Mouse (Mus musculus): ENCODE measurements around the gene Clptm1.
"Not testable (repeated sequence)": the region's sequence is repeated elsewhere in the genome, so short reads cannot be mapped to it uniquely, and the experiment has no call there.

Gene Clptm1

GRCm38 (mm10) chr7:19691873-19692865, 27.3 kb upstream of the Clptm1 start, which contains the start of gene Apoc1:
Gene Apoc1, minus strand, starts transcription at chr7:19692660.
- DNase-seq (ENCODE audit: low spot score in 2 of 2): no peak

- DNase-seq (ENCODE audit: low spot score in 2 of 2): no peak
Observed at GRCm38 (mm10) chr7:19691434-19691833, 26.6 kb upstream of the Clptm1 start.

- DNase-seq (ENCODE audit: low spot score in 2 of 2): no peak
Observed at GRCm38 (mm10) chr7:19690845-19691244, 26.0 kb upstream of the Clptm1 start.

GRCm38 (mm10) chr7:19688611-19689010, 23.8 kb upstream of the Clptm1 start:
- DNase-seq (ENCODE audit: low spot score in 2 of 2): no peak

- no peak for DNase-seq (ENCODE audit: low spot score in 2 of 2)
Observed at GRCm38 (mm10) chr7:19688101-19688500, 23.3 kb upstream of the Clptm1 start.

- not testable (repeated sequence) for DNase-seq (ENCODE audit: low spot score in 2 of 2)
Observed at GRCm38 (mm10) chr7:19686927-19687583, 22.2 kb upstream of the Clptm1 start.

GRCm38 (mm10) chr7:19686521-19686920, 21.7 kb upstream of the Clptm1 start:
- DNase-seq (ENCODE audit: low spot score in 2 of 2): no peak

- no peak for DNase-seq (ENCODE audit: low spot score in 2 of 2)
Observed at GRCm38 (mm10) chr7:19685374-19685773, 20.5 kb upstream of the Clptm1 start.

GRCm38 (mm10) chr7:19683771-19684201, 19.0 kb upstream of the Clptm1 start:
- no peak for DNase-seq (ENCODE audit: low spot score in 2 of 2)

- no peak for DNase-seq (ENCODE audit: low spot score in 2 of 2)
Observed at GRCm38 (mm10) chr7:19682979-19683378, 18.1 kb upstream of the Clptm1 start.

- DNase-seq (ENCODE audit: low spot score in 2 of 2): no peak
Observed at GRCm38 (mm10) chr7:19681202-19681694, 16.4 kb upstream of the Clptm1 start, which contains the start of the genes Gm44805 and Apoc4. Gene Gm44805, minus strand, starts transcription at chr7:19681423. Gene Apoc4, minus strand, starts transcription at chr7:19681479.

- no peak for DNase-seq (ENCODE audit: low spot score in 2 of 2)
Observed at GRCm38 (mm10) chr7:19680702-19681101, 15.9 kb upstream of the Clptm1 start.

GRCm38 (mm10) chr7:19678901-19679300, 14.1 kb upstream of the Clptm1 start:
- DNase-seq (ENCODE audit: low spot score in 2 of 2): no peak

GRCm38 (mm10) chr7:19677872-19678271, 13.0 kb upstream of the Clptm1 start, which contains the start of gene Apoc2:
Gene Apoc2, minus strand, starts transcription at chr7:19677941.
- DNase-seq (ENCODE audit: low spot score in 2 of 2): no peak

GRCm38 (mm10) chr7:19676662-19677061, 11.8 kb upstream of the Clptm1 start:
- no peak for DNase-seq (ENCODE audit: low spot score in 2 of 2)

- no peak for DNase-seq (ENCODE audit: low spot score in 2 of 2)
Observed at GRCm38 (mm10) chr7:19675824-19676223, 11.0 kb upstream of the Clptm1 start.

- no peak for DNase-seq (ENCODE audit: low spot score in 2 of 2)
Observed at GRCm38 (mm10) chr7:19673083-19673699, 8.4 kb upstream of the Clptm1 start.

GRCm38 (mm10) chr7:19671511-19671910, 6.7 kb upstream of the Clptm1 start:
- DNase-seq (ENCODE audit: low spot score in 2 of 2): no peak

- peak; percentile 84 to 97 for DNase-seq (ENCODE audit: low spot score in 2 of 2)
Observed at GRCm38 (mm10) chr7:19668947-19669721, 4.3 kb upstream of the Clptm1 start.

- no peak for DNase-seq (ENCODE audit: low spot score in 2 of 2)
Observed at GRCm38 (mm10) chr7:19667434-19667833, 2.6 kb upstream of the Clptm1 start.

GRCm38 (mm10) chr7:19666750-19667149, 1.9 kb upstream of the Clptm1 start:
- no peak for DNase-seq (ENCODE audit: low spot score in 2 of 2)
